Mouse (Mus musculus): Measurements from ENCODE around the gene Il2rb.

GRCm38 (mm10) chr15:78429871-78430622, 65.0 kb downstream of the Il2rb start:
- no peak for TF ChIP-seq POLR2A (IDR thresholded peaks at IDR 0.05; ENCODE audit: borderline replicate concordance, extremely low read depth, low read depth, low read length)
- no peak for TF ChIP-seq CTCF (IDR thresholded peaks at IDR 0.05; ENCODE audit: insufficient read depth, low read length)

Measured in lung, adult 2 months (tissue).